Comparison of ENCODE assay signal across 12 mouse cellular contexts in the genomic region with DNA sequence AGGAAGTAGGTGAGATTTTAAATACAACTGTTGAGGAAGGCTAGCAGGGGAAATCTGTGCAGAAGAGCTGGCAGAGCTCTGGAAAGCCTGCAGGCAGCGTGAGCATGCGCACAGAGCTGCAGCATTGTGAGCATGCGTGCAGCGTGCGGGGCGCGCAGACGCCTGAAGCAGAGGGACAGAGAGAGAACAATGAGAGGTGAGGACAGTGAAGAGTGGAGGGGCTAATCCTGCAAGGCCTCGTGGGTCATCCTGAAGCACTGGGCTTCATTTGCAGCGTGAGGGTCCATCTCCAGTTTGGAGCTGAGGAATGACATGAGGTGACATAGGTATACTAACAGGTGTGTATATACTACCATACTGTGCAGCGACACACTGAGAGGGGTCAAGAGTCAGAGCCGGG. TPM values are rescaled to one million over a fixed set of nuclear protein-coding genes. Genes with fewer than 3 reads are reported as not detected.
DNase-seq lines count a peak whose midpoint lies in the region; ATAC-seq lines count a peak whose summit lies in the region.
"Had no signal": no experiment of that assay in that cellular context is flagged by ENCODE, and none has a peak within 500 bp of the region (broad histone marks: within the 10 kb centered on the region; RNA-seq: fewer than 3 reads in every experiment).

No protein-coding gene starts in this region.

- no peak overlapping the region for H3K9ac ChIP-seq in midbrain, embryonic 11.5 days (ENCODE audit: low read length)
- H3K9ac ChIP-seq in midbrain, embryonic 14.5 days (replicated peaks; ENCODE audit: low read length), result no peak overlapping the region
- H3K9ac ChIP-seq: embryonic facial prominence, embryonic 15.5 days; intestine, embryonic 15.5 days had no signal

- H3K27me3 ChIP-seq in midbrain, embryonic 10.5 days (ENCODE audit: low read depth, poor library complexity, severe bottlenecking), result no peaks in the 10 kb centered on the region
- H3K27me3 ChIP-seq in midbrain, embryonic 11.5 days (ENCODE audit: control insufficient read depth, insufficient read depth, low read length), result no peaks in the 10 kb centered on the region
- no peaks in the 10 kb centered on the region for H3K27me3 ChIP-seq in midbrain, embryonic 14.5 days (ENCODE audit: control insufficient read depth, insufficient read depth, low read length)
- H3K27me3 ChIP-seq: embryonic facial prominence, embryonic 15.5 days; intestine, embryonic 15.5 days had no signal

- no peak for DNase-seq in midbrain, embryonic 10.5 days (ENCODE audit: low spot score)
- DNase-seq in midbrain, embryonic 11.5 days (ENCODE audit: low spot score, missing footprints), result no peak
- DNase-seq in frontal cortex, postnatal 14 days (ENCODE audit: low spot score in 2 of 2), result peak; percentile 22 to 37
- DNase-seq in midbrain, embryonic 14.5 days, result peak; percentile 67
- no peak for DNase-seq in adrenal gland, postnatal 25 days
- no peak for DNase-seq in embryo, embryonic 9.5 days (ENCODE audit: extremely low spot score)
- DNase-seq in adrenal gland, postnatal 14 days, result no peak
- DNase-seq: lung, postnatal 14 days had no signal

- no peak overlapping the region for H3K4me3 ChIP-seq in midbrain, embryonic 10.5 days
- no peak overlapping the region for H3K4me3 ChIP-seq in midbrain, embryonic 11.5 days (ENCODE audit: low read depth, low read length)
- H3K4me3 ChIP-seq in midbrain, embryonic 14.5 days (replicated peaks; ENCODE audit: low read depth, low read length), result no peak overlapping the region
- H3K4me3 ChIP-seq: embryonic facial prominence, embryonic 15.5 days; heart, embryonic 10.5 days; intestine, embryonic 15.5 days had no signal

- H3K36me3 ChIP-seq in midbrain, embryonic 10.5 days, result no peaks in the 10 kb centered on the region
- no peaks in the 10 kb centered on the region for H3K36me3 ChIP-seq in midbrain, embryonic 11.5 days (ENCODE audit: control insufficient read depth, insufficient read depth, low read length)
- no peaks in the 10 kb centered on the region for H3K36me3 ChIP-seq in midbrain, embryonic 14.5 days (ENCODE audit: control insufficient read depth, insufficient read depth, low read length)
- H3K36me3 ChIP-seq: embryonic facial prominence, embryonic 15.5 days; heart, embryonic 10.5 days; intestine, embryonic 15.5 days had no signal

- H3K4me1 ChIP-seq in midbrain, embryonic 10.5 days, result peaks cover 8% of the 10 kb centered on the region; the same call in 1 of the 2 replicates
- H3K4me1 ChIP-seq in midbrain, embryonic 11.5 days (ENCODE audit: control insufficient read depth, insufficient read depth, low read length), result no peaks in the 10 kb centered on the region
- H3K4me1 ChIP-seq in midbrain, embryonic 14.5 days (ENCODE audit: control insufficient read depth, insufficient read depth, low read length), result 0 out of 2 replicates have a peak, but pooled peaks cover 2% of the 10 kb centered on the region
- H3K4me1 ChIP-seq: embryonic facial prominence, embryonic 15.5 days; intestine, embryonic 15.5 days had no signal

- H3K27ac ChIP-seq in midbrain, embryonic 10.5 days (replicated peaks), result 0 out of 2 replicates have a peak overlapping the region, but pooled peaks have one; percentile 17
- no peak overlapping the region for H3K27ac ChIP-seq in midbrain, embryonic 11.5 days (ENCODE audit: low read depth, low read length)
- H3K27ac ChIP-seq in midbrain, embryonic 14.5 days (replicated peaks; ENCODE audit: low read depth, low read length), result no peak overlapping the region
- H3K27ac ChIP-seq: embryonic facial prominence, embryonic 15.5 days; heart, embryonic 10.5 days; intestine, embryonic 15.5 days had no signal

- 87% methylated on average over 12 of the region's 12 CpGs for WGBS in midbrain, embryonic 10.5 days
- 85% methylated on average over 12 of the region's 12 CpGs for WGBS in midbrain, embryonic 11.5 days
- WGBS in midbrain, embryonic 14.5 days, result 83% methylated on average over 12 of the region's 12 CpGs

- H3K4me2 ChIP-seq in midbrain, embryonic 11.5 days, result no peak overlapping the region
- H3K4me2 ChIP-seq in midbrain, embryonic 14.5 days (ENCODE audit: low read length), result peak overlapping the region; percentile 30; the same call in 1 of the 2 replicates
- H3K4me2 ChIP-seq: embryonic facial prominence, embryonic 15.5 days; intestine, embryonic 15.5 days had no signal

- no peak for ATAC-seq in midbrain, embryonic 11.5 days (ENCODE audit: low FRiP score)
- ATAC-seq in midbrain, embryonic 14.5 days (ENCODE audit: low FRiP score, low TSS enrichment), result no peak
- ATAC-seq: intestine, embryonic 15.5 days had no signal

- H3K9me3 ChIP-seq in midbrain, embryonic 10.5 days (replicated peaks), result no peaks in the 10 kb centered on the region
- no peaks in the 10 kb centered on the region for H3K9me3 ChIP-seq in midbrain, embryonic 11.5 days (ENCODE audit: control insufficient read depth, low read length)
- H3K9me3 ChIP-seq in midbrain, embryonic 14.5 days (ENCODE audit: control insufficient read depth, low read length), result no peaks in the 10 kb centered on the region
- H3K9me3 ChIP-seq: embryonic facial prominence, embryonic 15.5 days; heart, embryonic 10.5 days; intestine, embryonic 15.5 days had no signal

RNA-seq across cellular contexts. Expression of gene Arhgef28, which starts 35.0 kb away (rescaled TPM):
- 8.9 and 10.0 TPM in 2 replicates for polyA plus RNA-seq in midbrain, embryonic 10.5 days (2016; fragmentation: Nextera tagmentation; extraction: Ambion mirVana)
- 6.7 and 7.7 TPM in 2 replicates for polyA plus RNA-seq in midbrain, embryonic 11.5 days (2014; fragmentation: Nextera tagmentation; extraction: Ambion mirVana)
- polyA plus RNA-seq in midbrain, embryonic 14.5 days (2014; fragmentation: Nextera tagmentation; extraction: Ambion mirVana), result 21.1 and 22.0 TPM in 2 replicates
- 16.0 and 19.8 TPM in 2 replicates for total RNA-seq in adrenal gland, postnatal 25 days (2021)
- total RNA-seq in adrenal gland, postnatal 14 days (2021), result 19.5 and 25.9 TPM in 2 replicates
- total RNA-seq: MEL had no signal

Comparison
In these comparisons a context has a peak if more than half of its experiments do, and no peak if none do; other contexts are left out.
1. DNase-seq: peak in frontal cortex, postnatal 14 days (2 of 2) and midbrain, embryonic 14.5 days (single experiment); none in midbrain, embryonic 10.5 days (single experiment), midbrain, embryonic 11.5 days (single experiment), adrenal gland, postnatal 25 days (single experiment), embryo, embryonic 9.5 days (single experiment) and adrenal gland, postnatal 14 days (single experiment).